Mouse (Mus musculus): ENCODE data around the gene Nfkbiz.

GRCm38 (mm10) chr16:55835798-55836197 lies 2.9 kb downstream of the Nfkbiz start:
- no peak for TF ChIP-seq CTCF (conservative IDR thresholded peaks at IDR 0.05; ENCODE audit: insufficient read depth, insufficient read length, low read depth, low read length)
- no peak for TF ChIP-seq POLR2A (IDR thresholded peaks at IDR 0.05; ENCODE audit: low read depth, low read length)

Measured in kidney, adult 2 months (tissue).